Mouse (Mus musculus): Measurements from ENCODE around the gene Abtb1. TPM values are rescaled to one million over a fixed set of nuclear protein-coding genes. Genes with fewer than 3 reads are reported as not detected.

The Abtb1 gene
- polyA plus RNA-seq, 1 experiment from 2014 or later: 31.6 TPM

DNA sequence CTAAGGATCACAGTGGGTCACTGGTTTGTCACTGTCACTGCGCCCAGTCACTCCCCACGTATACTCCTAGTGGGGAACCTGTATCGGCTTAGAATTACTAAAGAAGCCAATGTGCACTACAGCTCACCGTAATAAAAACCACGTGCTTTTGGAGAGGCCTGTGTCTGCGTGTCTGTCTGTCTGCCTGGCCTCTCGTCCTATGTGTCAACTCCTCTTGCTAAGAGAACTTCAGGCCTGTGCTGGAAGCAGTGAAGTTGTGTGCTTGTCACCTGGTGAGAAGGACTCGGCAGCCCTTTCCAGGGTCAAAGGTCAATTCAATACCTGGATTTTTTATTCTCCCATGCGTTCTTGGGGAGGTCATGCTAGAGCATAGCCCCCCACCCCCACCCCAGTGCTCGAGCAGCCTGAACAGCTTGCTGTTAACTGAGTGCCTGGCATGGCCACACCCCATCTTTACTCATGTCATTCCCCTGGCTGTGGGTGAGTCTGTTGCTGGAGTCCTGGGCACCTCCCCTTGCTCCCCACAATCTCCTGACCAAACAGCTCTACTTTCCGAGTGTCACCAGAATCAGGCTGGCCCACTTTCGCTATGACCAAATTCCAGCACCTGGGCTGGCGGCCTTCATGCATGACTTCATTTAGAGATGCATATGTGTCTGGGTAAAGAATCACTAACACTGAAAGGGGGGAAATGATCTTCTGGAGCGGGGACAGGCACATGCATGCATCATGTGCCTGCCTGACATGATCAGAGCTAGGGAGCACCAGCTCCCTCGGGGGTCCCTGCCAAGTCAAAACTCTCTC is 13.4 kb downstream of the Abtb1 start:
- no peak overlapping the region for H3K27ac ChIP-seq (ENCODE audit: low read length)
- 79% methylated on average over 15 of the region's 15 CpGs for WGBS
- H3K9me3 ChIP-seq (replicated peaks; ENCODE audit: control insufficient read depth, low read length): no peaks in the 10 kb centered on the region
- peaks cover 18% of the 10 kb centered on the region for H3K4me1 ChIP-seq (ENCODE audit: control insufficient read depth, insufficient read depth, low read length)
- no peak for ATAC-seq (replicated peaks; ENCODE audit: extremely low read depth, insufficient read depth, low FRiP score)
- no peaks in the 10 kb centered on the region for H3K36me3 ChIP-seq (ENCODE audit: control insufficient read depth, insufficient read depth)
- no peak overlapping the region for H3K4me2 ChIP-seq (ENCODE audit: low read depth, low read length)
- no peak overlapping the region for H3K4me3 ChIP-seq (ENCODE audit: low read length)
- no peak overlapping the region for H3K9ac ChIP-seq (ENCODE audit: low read length)
- H3K27me3 ChIP-seq (ENCODE audit: control insufficient read depth, insufficient read depth, low read length): no peaks in the 10 kb centered on the region

DNA sequence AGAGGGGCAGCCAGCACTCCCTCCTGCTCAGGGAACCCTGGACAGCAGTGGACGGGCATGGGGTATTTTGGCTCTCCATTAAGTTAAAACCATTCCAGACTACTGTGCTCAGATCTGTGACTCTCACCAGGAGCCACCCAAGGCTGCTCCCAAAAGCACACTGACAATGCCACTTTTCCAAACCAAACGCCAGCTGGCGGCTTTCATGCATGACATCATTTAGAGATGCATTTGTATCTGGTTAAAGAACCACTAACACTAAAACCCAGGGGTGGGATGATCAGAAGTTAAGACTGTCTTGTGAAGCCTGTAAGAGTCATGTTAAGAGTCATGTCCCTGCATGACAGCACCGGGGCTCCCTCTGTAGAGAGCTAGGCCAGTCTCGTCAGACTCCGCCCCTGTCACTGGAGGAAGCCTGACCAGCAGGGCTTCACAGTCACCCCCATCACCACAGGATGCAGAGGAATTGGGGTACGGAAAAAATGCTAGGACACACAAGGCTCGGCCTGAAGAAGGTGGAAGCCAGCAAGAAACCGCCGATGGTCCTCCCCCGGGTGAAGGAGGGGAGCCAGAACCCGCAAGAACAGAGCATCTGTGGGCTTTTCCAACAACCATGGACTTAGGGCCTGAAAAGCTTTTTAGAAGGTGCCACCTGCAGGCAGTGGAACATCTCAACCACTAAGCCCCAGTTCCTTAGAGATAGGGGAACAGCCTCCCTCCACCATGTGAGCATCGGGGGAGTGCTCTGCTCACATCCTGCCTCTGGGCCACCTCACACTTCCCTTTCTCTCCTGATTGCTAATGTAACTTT is 14.2 kb downstream of the Abtb1 start:
- 61% methylated on average over 13 of the region's 13 CpGs for WGBS
- Histone ChIP-seq H3K4me1 (ENCODE audit: control insufficient read depth, insufficient read depth, low read length) (peaks cover 12% of the 10 kb centered on the region), H3K27ac (ENCODE audit: low read length) (no peak overlapping the region), H3K9me3 (replicated peaks; ENCODE audit: control insufficient read depth, low read length) (no peaks in the 10 kb centered on the region), H3K4me3 (ENCODE audit: low read length) (no peak overlapping the region), H3K4me2 (ENCODE audit: low read depth, low read length) (no peak overlapping the region), H3K27me3 (ENCODE audit: control insufficient read depth, insufficient read depth, low read length) (no peaks in the 10 kb centered on the region), H3K9ac (ENCODE audit: low read length) (peak overlapping the region; percentile 9; the same call in 1 of the 2 replicates), H3K36me3 (ENCODE audit: control insufficient read depth, insufficient read depth) (no peaks in the 10 kb centered on the region)
- ATAC-seq (replicated peaks; ENCODE audit: extremely low read depth, insufficient read depth, low FRiP score): no peak

DNA sequence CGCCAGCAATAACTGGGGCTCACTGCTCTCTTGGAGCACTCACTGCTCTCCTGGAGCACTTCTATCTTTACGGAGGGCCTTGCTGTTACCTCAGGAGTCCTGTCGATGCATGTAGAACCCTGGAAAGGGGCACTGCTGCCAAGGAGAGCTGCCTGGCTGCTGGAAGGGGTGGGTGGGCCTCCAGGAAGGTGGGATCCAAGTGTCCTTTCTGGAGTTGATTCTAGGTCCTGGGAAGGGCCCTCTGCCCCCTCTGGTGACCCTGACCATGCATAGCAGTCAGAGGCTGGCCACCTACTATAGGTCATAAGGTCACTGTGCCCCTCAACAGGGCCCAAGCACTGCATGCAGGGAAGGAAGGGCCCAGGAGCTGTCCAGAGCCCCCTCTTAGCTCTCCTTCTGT is 14.8 kb downstream of the Abtb1 start:
- 41% methylated on average over 3 of the region's 3 CpGs for WGBS
- Histone ChIP-seq H3K27me3 (ENCODE audit: control insufficient read depth, insufficient read depth, low read length) (no peaks in the 10 kb centered on the region), H3K36me3 (ENCODE audit: control insufficient read depth, insufficient read depth) (no peaks in the 10 kb centered on the region), H3K9me3 (replicated peaks; ENCODE audit: control insufficient read depth, low read length) (no peaks in the 10 kb centered on the region), H3K4me1 (ENCODE audit: control insufficient read depth, insufficient read depth, low read length) (peaks cover 15% of the 10 kb centered on the region), H3K27ac (ENCODE audit: low read length) (no peak overlapping the region), H3K4me2 (ENCODE audit: low read depth, low read length) (no peak overlapping the region), H3K9ac (ENCODE audit: low read length) (peak overlapping the region; percentile 9; the same call in 1 of the 2 replicates), H3K4me3 (ENCODE audit: low read length) (no peak overlapping the region)
- no peak for ATAC-seq (replicated peaks; ENCODE audit: extremely low read depth, insufficient read depth, low FRiP score)

DNA sequence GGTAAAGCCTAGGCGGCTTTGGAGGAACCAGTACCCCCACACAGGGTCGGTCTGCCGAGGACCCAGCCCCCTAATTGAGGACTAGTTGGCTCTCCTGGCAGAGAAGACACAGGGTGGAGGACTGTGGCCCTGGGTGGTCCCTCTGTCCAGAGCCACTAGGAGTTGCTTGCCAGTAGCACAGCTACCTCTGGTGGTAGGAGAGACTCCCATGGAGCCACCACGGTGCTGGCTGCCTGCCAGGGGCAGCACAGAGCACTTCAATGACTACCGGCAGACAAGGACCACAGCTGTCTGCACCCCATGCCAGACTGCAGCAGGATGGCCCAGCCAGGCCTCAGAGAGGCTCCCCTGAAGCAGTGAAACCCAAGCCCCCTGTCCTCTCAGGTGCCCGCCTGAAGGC is 15.2 kb downstream of the Abtb1 start:
- Histone ChIP-seq H3K4me2 (ENCODE audit: low read depth, low read length) (no peak overlapping the region), H3K27me3 (ENCODE audit: control insufficient read depth, insufficient read depth, low read length) (no peaks in the 10 kb centered on the region), H3K4me1 (ENCODE audit: control insufficient read depth, insufficient read depth, low read length) (peaks cover 15% of the 10 kb centered on the region), H3K36me3 (ENCODE audit: control insufficient read depth, insufficient read depth) (no peaks in the 10 kb centered on the region), H3K9ac (ENCODE audit: low read length) (no peak overlapping the region), H3K4me3 (ENCODE audit: low read length) (no peak overlapping the region), H3K27ac (ENCODE audit: low read length) (no peak overlapping the region), H3K9me3 (replicated peaks; ENCODE audit: control insufficient read depth, low read length) (no peaks in the 10 kb centered on the region)
- WGBS: 28% methylated on average over 6 of the region's 6 CpGs
- ATAC-seq (replicated peaks; ENCODE audit: extremely low read depth, insufficient read depth, low FRiP score): peak; percentile 63

DNA sequence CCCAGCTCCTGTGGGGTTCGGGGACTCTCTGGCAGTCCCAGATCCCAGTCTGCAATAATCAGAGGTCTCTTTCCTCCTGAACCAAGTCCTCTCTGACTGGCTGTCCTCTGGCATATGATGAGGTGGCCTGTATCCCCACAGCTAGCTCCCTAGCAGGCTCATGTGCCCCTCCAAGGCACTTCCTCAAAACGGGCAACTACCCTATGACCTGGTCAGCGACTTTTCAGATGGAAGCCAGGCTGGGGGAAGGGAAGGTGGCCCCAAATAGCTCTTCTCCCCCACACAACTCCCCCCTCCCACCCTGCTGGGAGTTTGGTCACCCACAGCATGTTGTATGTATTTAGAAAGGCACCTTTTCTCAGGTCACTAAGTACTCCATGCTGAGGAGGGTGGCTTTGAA is 15.7 kb downstream of the Abtb1 start:
- Histone ChIP-seq H3K4me2 (ENCODE audit: low read depth, low read length) (no peak overlapping the region), H3K36me3 (ENCODE audit: control insufficient read depth, insufficient read depth) (no peaks in the 10 kb centered on the region), H3K9me3 (replicated peaks; ENCODE audit: control insufficient read depth, low read length) (no peaks in the 10 kb centered on the region), H3K9ac (ENCODE audit: low read length) (no peak overlapping the region), H3K4me1 (ENCODE audit: control insufficient read depth, insufficient read depth, low read length) (peaks cover 15% of the 10 kb centered on the region), H3K4me3 (ENCODE audit: low read length) (no peak overlapping the region), H3K27me3 (ENCODE audit: control insufficient read depth, insufficient read depth, low read length) (no peaks in the 10 kb centered on the region), H3K27ac (ENCODE audit: low read length) (no peak overlapping the region)
- WGBS: 55% methylated on average over 3 of the region's 3 CpGs
- ATAC-seq (replicated peaks; ENCODE audit: extremely low read depth, insufficient read depth, low FRiP score): no peak

DNA sequence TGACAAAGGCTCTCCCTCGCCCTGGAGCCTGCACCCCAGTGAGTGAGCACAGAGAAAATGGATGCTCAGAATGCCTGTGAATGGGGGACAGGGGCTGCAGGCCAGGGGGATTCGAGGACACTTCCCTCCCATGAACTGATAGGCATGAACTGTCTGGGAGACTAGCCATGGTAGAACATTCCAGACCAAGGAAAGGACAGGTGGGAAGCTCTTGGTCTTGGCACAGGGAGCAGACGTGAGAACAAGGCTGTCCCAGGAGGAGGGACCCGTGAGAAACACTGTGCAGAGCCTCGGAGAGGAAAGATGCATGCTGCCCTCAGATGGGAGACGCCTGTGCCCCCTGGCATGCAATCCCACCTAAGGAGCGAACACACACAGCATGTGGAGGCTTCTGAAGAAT is 17.6 kb downstream of the Abtb1 start:
- Histone ChIP-seq H3K36me3 (ENCODE audit: control insufficient read depth, insufficient read depth) (no peaks in the 10 kb centered on the region), H3K27ac (ENCODE audit: low read length) (no peak overlapping the region), H3K4me3 (ENCODE audit: low read length) (no peak overlapping the region), H3K27me3 (ENCODE audit: control insufficient read depth, insufficient read depth, low read length) (no peaks in the 10 kb centered on the region), H3K9me3 (replicated peaks; ENCODE audit: control insufficient read depth, low read length) (0 out of 2 replicates have a peak, but pooled peaks cover 2% of the 10 kb centered on the region), H3K9ac (ENCODE audit: low read length) (no peak overlapping the region), H3K4me1 (ENCODE audit: control insufficient read depth, insufficient read depth, low read length) (peaks cover 21% of the 10 kb centered on the region), H3K4me2 (ENCODE audit: low read depth, low read length) (no peak overlapping the region)
- WGBS: 59% methylated on average over 7 of the region's 7 CpGs
- ATAC-seq (replicated peaks; ENCODE audit: extremely low read depth, insufficient read depth, low FRiP score): no peak

DNA sequence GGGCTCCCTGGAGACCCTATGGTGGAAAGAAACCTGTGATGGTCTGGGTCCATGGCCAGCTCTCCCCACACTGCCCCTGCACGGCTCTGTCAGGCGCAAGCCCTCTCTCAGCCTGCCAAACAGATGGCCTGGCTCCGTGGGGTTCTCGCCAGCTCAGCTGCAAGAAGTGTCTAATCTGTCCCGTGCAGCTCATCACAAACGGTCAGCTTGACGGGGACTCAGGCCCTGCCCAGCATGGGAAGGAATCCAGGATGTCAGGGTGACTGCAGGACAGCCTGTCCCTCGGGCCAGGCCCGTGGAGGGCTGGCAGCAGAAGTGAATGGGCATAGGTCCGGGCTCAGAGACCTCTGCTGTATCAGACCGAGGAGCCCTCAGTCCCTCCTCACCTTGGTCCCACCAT is 19.9 kb downstream of the Abtb1 start:
- H3K9ac ChIP-seq (ENCODE audit: low read length): no peak overlapping the region
- no peak overlapping the region for H3K4me3 ChIP-seq (ENCODE audit: low read length)
- H3K4me2 ChIP-seq (ENCODE audit: low read depth, low read length): no peak overlapping the region
- H3K4me1 ChIP-seq (ENCODE audit: control insufficient read depth, insufficient read depth, low read length): peaks cover 14% of the 10 kb centered on the region; the same call in 1 of the 2 replicates
- H3K36me3 ChIP-seq (ENCODE audit: control insufficient read depth, insufficient read depth): no peaks in the 10 kb centered on the region
- H3K27me3 ChIP-seq (ENCODE audit: control insufficient read depth, insufficient read depth, low read length): no peaks in the 10 kb centered on the region
- ATAC-seq (replicated peaks; ENCODE audit: extremely low read depth, insufficient read depth, low FRiP score): 0 out of 2 replicates have a peak, but pooled peaks have one; percentile 39
- H3K27ac ChIP-seq (ENCODE audit: low read length): no peak overlapping the region
- 55% methylated on average over 11 of the region's 11 CpGs for WGBS
- H3K9me3 ChIP-seq (replicated peaks; ENCODE audit: control insufficient read depth, low read length): 0 out of 2 replicates have a peak, but pooled peaks cover 2% of the 10 kb centered on the region

DNA sequence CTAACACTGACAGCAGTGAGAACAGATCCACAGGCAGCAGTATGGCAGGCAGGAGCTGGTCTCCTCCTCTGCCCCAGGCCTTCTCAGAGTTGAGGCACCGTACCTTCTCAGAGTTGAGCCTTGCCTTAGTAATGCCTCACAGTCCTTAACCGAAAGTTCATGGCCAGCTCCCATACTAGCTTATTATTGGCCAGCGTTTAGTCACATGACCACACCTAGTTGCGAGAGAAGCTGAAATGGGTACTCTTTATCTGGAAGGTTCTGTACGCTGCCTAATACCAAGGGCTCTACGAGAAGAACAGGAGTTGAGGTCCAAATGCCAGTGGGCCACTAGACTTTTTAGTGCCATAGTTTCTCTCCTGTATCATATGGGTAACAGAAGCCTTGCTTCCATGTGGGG is 20.5 kb downstream of the Abtb1 start:
- 0 out of 2 replicates have a peak, but pooled peaks have one; percentile 9 for ATAC-seq (replicated peaks; ENCODE audit: extremely low read depth, insufficient read depth, low FRiP score)
- H3K27ac ChIP-seq (ENCODE audit: low read length): no peak overlapping the region
- no peak overlapping the region for H3K4me3 ChIP-seq (ENCODE audit: low read length)
- 0 out of 2 replicates have a peak, but pooled peaks cover 2% of the 10 kb centered on the region for H3K9me3 ChIP-seq (replicated peaks; ENCODE audit: control insufficient read depth, low read length)
- no peaks in the 10 kb centered on the region for H3K27me3 ChIP-seq (ENCODE audit: control insufficient read depth, insufficient read depth, low read length)
- H3K4me2 ChIP-seq (ENCODE audit: low read depth, low read length): no peak overlapping the region
- no peaks in the 10 kb centered on the region for H3K36me3 ChIP-seq (ENCODE audit: control insufficient read depth, insufficient read depth)
- H3K4me1 ChIP-seq (ENCODE audit: control insufficient read depth, insufficient read depth, low read length): peaks cover 9% of the 10 kb centered on the region; the same call in 1 of the 2 replicates
- WGBS: 91% methylated on average over 6 of the region's 6 CpGs
- H3K9ac ChIP-seq (ENCODE audit: low read length): no peak overlapping the region

DNA sequence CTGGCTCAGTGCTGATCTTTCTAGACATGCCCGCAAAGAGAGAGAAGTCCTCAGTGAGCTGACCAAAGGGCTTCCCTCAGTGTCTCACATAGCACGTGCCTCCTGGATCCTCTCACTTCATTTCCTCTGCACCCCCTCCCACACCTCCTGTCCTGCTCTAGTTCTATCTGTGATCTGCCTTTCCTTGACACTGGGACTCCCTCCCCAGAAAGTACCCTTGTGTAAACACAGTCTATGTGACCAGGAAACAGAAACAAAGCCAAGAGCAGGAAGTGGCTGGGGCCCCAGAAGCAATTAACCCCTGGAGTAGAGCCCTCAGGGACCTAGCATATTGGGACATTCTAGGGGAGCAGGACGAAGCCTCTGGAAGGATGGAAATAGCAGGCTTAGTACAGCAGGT is 20.9 kb downstream of the Abtb1 start:
- Histone ChIP-seq H3K27ac (ENCODE audit: low read length) (no peak overlapping the region), H3K4me2 (ENCODE audit: low read depth, low read length) (no peak overlapping the region), H3K4me1 (ENCODE audit: control insufficient read depth, insufficient read depth, low read length) (peaks cover 9% of the 10 kb centered on the region; the same call in 1 of the 2 replicates), H3K9ac (ENCODE audit: low read length) (no peak overlapping the region), H3K9me3 (replicated peaks; ENCODE audit: control insufficient read depth, low read length) (0 out of 2 replicates have a peak, but pooled peaks cover 2% of the 10 kb centered on the region), H3K4me3 (ENCODE audit: low read length) (no peak overlapping the region), H3K36me3 (ENCODE audit: control insufficient read depth, insufficient read depth) (no peaks in the 10 kb centered on the region), H3K27me3 (ENCODE audit: control insufficient read depth, insufficient read depth, low read length) (no peaks in the 10 kb centered on the region)
- ATAC-seq (replicated peaks; ENCODE audit: extremely low read depth, insufficient read depth, low FRiP score): 0 out of 2 replicates have a peak, but pooled peaks have one; percentile 35
- WGBS: 22% methylated on average over 3 of the region's 3 CpGs
